Mouse (Mus musculus) olfactory bulb, adult 2 months (tissue): ENCODE measurements at regions not wholly inside any gene's neighbourhood (a gene's known extent, or its start where the extent isn't known, plus 50 kb on each side); places are given as distances from the start of the nearest gene placed in this dataset.

Experiments used
- H3K27ac ChIP-seq: fragments of 200-500 bp; 2 replicates; pipeline ENCODE4 v1.5.1; 2012; ENCODE audit warnings: low read depth, low read length; ENCODE audit not compliant: insufficient read depth
- H3K4me1 ChIP-seq: fragments of 200-500 bp; 2 replicates; pipeline ENCODE4 v1.6.1; 2012; ENCODE audit warnings: low read length; ENCODE audit not compliant: control insufficient read depth, insufficient read depth
- H3K4me3 ChIP-seq: fragments of 200-500 bp; 2 replicates; pipeline ENCODE4 v1.5.1; 2012; ENCODE audit warnings: mild to moderate bottlenecking, low read depth, low read length, moderate library complexity; ENCODE audit not compliant: insufficient read depth
- CTCF ChIP-seq: fragments of 200-500 bp; IDR thresholded peaks from 2 replicates; pipeline ENCODE4 v1.5.1; 2012; ENCODE audit warnings: low read depth, mild to moderate bottlenecking, low read length, moderate library complexity; ENCODE audit not compliant: insufficient read depth
- POLR2A ChIP-seq: fragments of 200-500 bp; IDR thresholded peaks from 2 replicates; pipeline ENCODE4 v1.6.1; 2012; ENCODE audit warnings: mild to moderate bottlenecking, low read depth, low read length, moderate library complexity; ENCODE audit not compliant: insufficient read depth
- WGBS: fragments of 180-500 bp; shearing (Covaris S2); methylation state at CpG from one replicate; pipeline ENCODE4 v1.1.7; 2018; 5-methylcytosine and 5-hydroxymethylcytosine counted together

- Histone ChIP-seq H3K4me1 (peaks cover 15% of the 10 kb centered on the region), H3K27ac (no peak overlapping the region), H3K4me3 (no peak overlapping the region)
- TF ChIP-seq CTCF (no peak), POLR2A (no peak)
- 29% methylated on average over 8 of the region's 8 CpGs for WGBS
Measured at GRCm38 (mm10) chr17:80820888-80821287, 92.6 kb upstream of the Map4k3 start.

- Histone ChIP-seq H3K27ac (no peak overlapping the region), H3K4me1 (peaks cover 8% of the 10 kb centered on the region), H3K4me3 (no peak overlapping the region)
- 48% methylated on average over 9 of the region's 9 CpGs for WGBS
- TF ChIP-seq POLR2A (no peak), CTCF (no peak)
Measured at GRCm38 (mm10) chr17:80818477-80819028, 90.3 kb upstream of the Map4k3 start.

- H3K4me1 ChIP-seq = peaks cover 4% of the 10 kb centered on the region; the same call in 1 of the 2 replicates
- TF ChIP-seq CTCF = no peak
- TF ChIP-seq POLR2A = no peak
- 85% methylated on average over 4 of the region's 4 CpGs for WGBS
- H3K27ac ChIP-seq = no peak overlapping the region
- no peak overlapping the region for H3K4me3 ChIP-seq
Measured at GRCm38 (mm10) chr17:80815747-80816146, 87.5 kb upstream of the Map4k3 start.

GRCm38 (mm10) chr17:80813194-80813593 lies 84.9 kb upstream of the Map4k3 start:
- peaks cover 7% of the 10 kb centered on the region; the same call in 1 of the 2 replicates for H3K4me1 ChIP-seq
- WGBS = 91% methylated on average over 10 of the region's 10 CpGs
- H3K27ac ChIP-seq = no peak overlapping the region
- H3K4me3 ChIP-seq = no peak overlapping the region
- no peak for TF ChIP-seq CTCF
- no peak for TF ChIP-seq POLR2A

GRCm38 (mm10) chr17:80809275-80809674 lies 81.0 kb upstream of the Map4k3 start:
- WGBS = 31% methylated on average over 5 of the region's 5 CpGs

GRCm38 (mm10) chr17:80808069-80808468 lies 79.8 kb upstream of the Map4k3 start:
- 61% methylated on average over 10 of the region's 10 CpGs for WGBS

More at GRCm38 (mm10) chr17:80809275-80809674, 81.0 kb upstream of the Map4k3 start:
- H3K27ac ChIP-seq = no peak overlapping the region
- H3K4me1 ChIP-seq = peaks cover 6% of the 10 kb centered on the region; the same call in 1 of the 2 replicates
- no peak overlapping the region for H3K4me3 ChIP-seq
- TF ChIP-seq POLR2A (no peak), CTCF (no peak)

GRCm38 (mm10) chr17:80803361-80803915 lies 75.2 kb upstream of the Map4k3 start:
- H3K4me3 ChIP-seq = no peak overlapping the region
- TF ChIP-seq POLR2A (no peak), CTCF (no peak)
- 90% methylated on average over 8 of the region's 8 CpGs for WGBS
- H3K27ac ChIP-seq = no peak overlapping the region
- H3K4me1 ChIP-seq = peaks cover 24% of the 10 kb centered on the region

More at GRCm38 (mm10) chr17:80808069-80808468, 79.8 kb upstream of the Map4k3 start:
- peaks cover 6% of the 10 kb centered on the region; the same call in 1 of the 2 replicates for H3K4me1 ChIP-seq
- TF ChIP-seq POLR2A (no peak), CTCF (no peak)
- H3K4me3 ChIP-seq = no peak overlapping the region
- H3K27ac ChIP-seq = no peak overlapping the region

GRCm38 (mm10) chr17:80802622-80803021 lies 74.3 kb upstream of the Map4k3 start:
- WGBS = 84% methylated on average over 10 of the region's 10 CpGs
- TF ChIP-seq POLR2A (no peak), CTCF (no peak)
- H3K27ac ChIP-seq = no peak overlapping the region
- no peak overlapping the region for H3K4me3 ChIP-seq
- H3K4me1 ChIP-seq = peaks cover 22% of the 10 kb centered on the region

GRCm38 (mm10) chr17:80801991-80802390 lies 73.7 kb upstream of the Map4k3 start:
- Histone ChIP-seq H3K4me3 (no peak overlapping the region), H3K27ac (peak overlapping the region; percentile 53; the same call in 1 of the 2 replicates), H3K4me1 (peaks cover 22% of the 10 kb centered on the region)
- no peak for TF ChIP-seq CTCF
- no peak for TF ChIP-seq POLR2A
- 13% methylated on average over 8 of the region's 8 CpGs for WGBS

GRCm38 (mm10) chr17:80801451-80801983 lies 73.2 kb upstream of the Map4k3 start:
- 4% methylated on average over 16 of the region's 16 CpGs for WGBS
- Histone ChIP-seq H3K4me3 (peak overlapping the region; percentile 2; the same call in 1 of the 2 replicates), H3K27ac (peak overlapping the region; percentile 53), H3K4me1 (peaks cover 24% of the 10 kb centered on the region)
- TF ChIP-seq POLR2A (no peak), CTCF (no peak)
